Mouse (Mus musculus): ENCODE results near the gene Adamts9.
A peak's percentile ranks its signal among the peaks of the same experiment; 100 is the strongest.

Gene Adamts9

GRCm38 (mm10) chr6:92811566-92811965, 131.7 kb downstream of the Adamts9 start:
- no peak for DNase-seq (ENCODE audit: extremely low spot score, low read depth, low spot score)

- DNase-seq (ENCODE audit: extremely low spot score, low read depth, low spot score): no peak
Observed at GRCm38 (mm10) chr6:92810628-92811027, 132.7 kb downstream of the Adamts9 start.

- DNase-seq (ENCODE audit: extremely low spot score, low read depth, low spot score): no peak
Observed at GRCm38 (mm10) chr6:92809818-92810217, 133.5 kb downstream of the Adamts9 start.

GRCm38 (mm10) chr6:92804254-92804971, 138.9 kb downstream of the Adamts9 start:
- DNase-seq (ENCODE audit: extremely low spot score, low read depth, low spot score): no peak

- DNase-seq (ENCODE audit: extremely low spot score, low read depth, low spot score): no peak
Observed at GRCm38 (mm10) chr6:92803213-92803612, 140.1 kb downstream of the Adamts9 start.

- no peak for DNase-seq (ENCODE audit: extremely low spot score, low read depth, low spot score)
Observed at GRCm38 (mm10) chr6:92802421-92802820, 140.9 kb downstream of the Adamts9 start.

- DNase-seq (ENCODE audit: extremely low spot score, low read depth, low spot score): no peak
Observed at GRCm38 (mm10) chr6:92801462-92801861, 141.8 kb downstream of the Adamts9 start.

GRCm38 (mm10) chr6:92793804-92794203, 149.5 kb downstream of the Adamts9 start:
- DNase-seq (ENCODE audit: extremely low spot score, low read depth, low spot score): no peak

- DNase-seq (ENCODE audit: extremely low spot score, low read depth, low spot score): peak; percentile 66
Observed at GRCm38 (mm10) chr6:92787376-92787712, 155.9 kb downstream of the Adamts9 start.

GRCm38 (mm10) chr6:92786701-92787375, 156.5 kb downstream of the Adamts9 start:
- no peak for DNase-seq (ENCODE audit: extremely low spot score, low read depth, low spot score)

GRCm38 (mm10) chr6:92784782-92785181, 158.5 kb downstream of the Adamts9 start:
- DNase-seq (ENCODE audit: extremely low spot score, low read depth, low spot score): peak; percentile 20

GRCm38 (mm10) chr6:92781446-92781845, 161.8 kb downstream of the Adamts9 start:
- DNase-seq (ENCODE audit: extremely low spot score, low read depth, low spot score): no peak

GRCm38 (mm10) chr6:92779935-92780205, 163.4 kb downstream of the Adamts9 start:
- DNase-seq (ENCODE audit: extremely low spot score, low read depth, low spot score): no peak

GRCm38 (mm10) chr6:92779140-92779934, 164.0 kb downstream of the Adamts9 start:
- no peak for DNase-seq (ENCODE audit: extremely low spot score, low read depth, low spot score)

GRCm38 (mm10) chr6:92776356-92776755, 166.9 kb downstream of the Adamts9 start:
- DNase-seq (ENCODE audit: extremely low spot score, low read depth, low spot score): peak; percentile 53

GRCm38 (mm10) chr6:92762372-92762771, 180.9 kb downstream of the Adamts9 start:
- DNase-seq (ENCODE audit: extremely low spot score, low read depth, low spot score): peak; percentile 20

GRCm38 (mm10) chr6:92759616-92760015, 183.7 kb downstream of the Adamts9 start:
- DNase-seq (ENCODE audit: extremely low spot score, low read depth, low spot score): no peak

GRCm38 (mm10) chr6:92755826-92756225, 187.5 kb downstream of the Adamts9 start:
- no peak for DNase-seq (ENCODE audit: extremely low spot score, low read depth, low spot score)

GRCm38 (mm10) chr6:92752737-92753136, 190.6 kb downstream of the Adamts9 start:
- DNase-seq (ENCODE audit: extremely low spot score, low read depth, low spot score): no peak

GRCm38 (mm10) chr6:92749420-92749819, 193.9 kb downstream of the Adamts9 start:
- no peak for DNase-seq (ENCODE audit: extremely low spot score, low read depth, low spot score)

GRCm38 (mm10) chr6:92743605-92744004, 199.7 kb downstream of the Adamts9 start:
- peak; percentile 62 for DNase-seq (ENCODE audit: extremely low spot score, low read depth, low spot score)

- no peak for DNase-seq (ENCODE audit: extremely low spot score, low read depth, low spot score)
Observed at GRCm38 (mm10) chr6:92737116-92737515, 206.2 kb downstream of the Adamts9 start.

All from hindlimb bud, embryonic 11.5 days (tissue).